Mouse (Mus musculus): ENCODE measurements around the gene Hepacam2. TPM values are rescaled to one million over a fixed set of nuclear protein-coding genes. Genes with fewer than 3 reads are reported as not detected.

Gene Hepacam2
- polyA plus RNA-seq, 1 experiment from 2014 or later, result 25.4 TPM

DNA sequence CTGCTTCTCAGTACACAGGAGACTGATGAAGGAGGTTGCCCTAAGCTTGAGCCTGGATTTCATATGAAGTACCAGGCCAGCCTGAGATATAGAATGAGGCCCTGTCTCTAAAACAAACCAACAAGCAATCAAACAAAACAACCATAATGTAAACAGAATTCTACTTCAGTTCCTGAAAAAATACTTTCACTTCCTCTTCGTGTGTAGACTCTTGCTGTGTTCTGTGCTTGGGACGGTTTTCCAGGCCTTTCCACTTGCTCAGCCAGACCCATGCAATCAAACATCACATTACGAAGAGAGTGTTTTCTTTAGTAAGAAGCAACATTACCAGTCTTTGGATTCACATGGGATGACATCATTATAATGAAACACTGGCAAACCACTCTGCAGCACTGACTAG is 16.4 kb downstream of the Hepacam2 start:
- H3K27ac ChIP-seq (ENCODE audit: low read length), result no peak overlapping the region
- H3K36me3 ChIP-seq (ENCODE audit: control insufficient read depth, insufficient read depth, low read length), result no peaks in the 10 kb centered on the region
- no peak overlapping the region for H3K9ac ChIP-seq (ENCODE audit: low read depth, low read length)
- H3K4me1 ChIP-seq (ENCODE audit: control insufficient read depth, insufficient read depth, low read length), result peaks cover 3% of the 10 kb centered on the region; the same call in 1 of the 2 replicates
- no peaks in the 10 kb centered on the region for H3K9me3 ChIP-seq (ENCODE audit: control insufficient read depth, low read length)
- no peaks in the 10 kb centered on the region for H3K27me3 ChIP-seq (replicated peaks; ENCODE audit: control insufficient read depth, insufficient read depth, low read length)
- H3K4me3 ChIP-seq (ENCODE audit: low read length), result no peak overlapping the region
- H3K4me2 ChIP-seq (ENCODE audit: low read depth, low read length), result no peak overlapping the region
- ATAC-seq, result no peak
- 70% methylated on average over 3 of the region's 3 CpGs for WGBS

DNA sequence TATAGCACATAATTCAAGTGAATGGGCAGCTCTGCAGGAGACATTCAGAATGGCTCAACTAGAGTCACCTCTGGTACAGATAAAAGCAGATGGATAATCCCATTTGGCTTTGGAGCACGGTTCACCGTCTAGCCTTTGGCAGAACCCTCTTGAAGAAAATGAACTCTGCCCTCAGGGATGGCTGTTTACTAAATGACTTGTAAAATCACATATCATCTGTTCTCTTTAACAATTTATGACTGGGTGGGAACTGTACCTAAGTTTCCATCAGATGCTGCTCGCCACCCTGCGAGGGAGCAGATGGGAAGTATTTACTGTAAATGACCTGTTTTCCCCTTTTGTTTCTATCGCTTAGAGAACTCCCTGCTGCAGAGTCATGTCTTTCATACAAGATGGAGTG is 18.2 kb downstream of the Hepacam2 start:
- peaks cover 3% of the 10 kb centered on the region; the same call in 1 of the 2 replicates for H3K4me1 ChIP-seq (ENCODE audit: control insufficient read depth, insufficient read depth, low read length)
- H3K4me2 ChIP-seq (ENCODE audit: low read depth, low read length), result no peak overlapping the region
- no peak overlapping the region for H3K4me3 ChIP-seq (ENCODE audit: low read length)
- H3K36me3 ChIP-seq (ENCODE audit: control insufficient read depth, insufficient read depth, low read length), result no peaks in the 10 kb centered on the region
- peak; percentile 64; the same call in 1 of the 2 replicates for ATAC-seq
- H3K9ac ChIP-seq (ENCODE audit: low read depth, low read length), result no peak overlapping the region
- no peaks in the 10 kb centered on the region for H3K27me3 ChIP-seq (replicated peaks; ENCODE audit: control insufficient read depth, insufficient read depth, low read length)
- H3K27ac ChIP-seq (ENCODE audit: low read length), result no peak overlapping the region
- 46% methylated on average over 5 of the region's 5 CpGs for WGBS
- H3K9me3 ChIP-seq (ENCODE audit: control insufficient read depth, low read length), result no peaks in the 10 kb centered on the region

DNA sequence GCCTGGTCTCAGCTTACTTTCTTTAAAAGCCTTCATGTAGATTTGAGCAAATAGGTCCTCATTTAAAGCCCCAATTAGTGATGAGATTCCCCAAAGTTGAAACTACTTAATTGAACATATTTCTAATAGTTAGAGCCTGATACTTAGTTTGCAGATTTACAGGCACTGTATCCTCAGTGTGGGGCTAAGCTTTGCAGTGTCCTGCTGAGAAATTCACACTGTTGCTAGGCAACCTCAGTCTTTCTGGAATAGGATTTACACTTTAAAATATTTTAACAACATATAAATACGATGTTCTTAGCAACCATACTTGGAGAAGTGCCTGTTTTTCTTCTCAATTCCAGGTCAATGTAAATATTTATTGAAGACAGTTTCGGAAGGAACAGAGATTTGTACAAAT is 21.8 kb downstream of the Hepacam2 start:
- Histone ChIP-seq H3K4me2 (ENCODE audit: low read depth, low read length) (no peak overlapping the region), H3K9me3 (ENCODE audit: control insufficient read depth, low read length) (no peaks in the 10 kb centered on the region), H3K9ac (ENCODE audit: low read depth, low read length) (no peak overlapping the region), H3K36me3 (ENCODE audit: control insufficient read depth, insufficient read depth, low read length) (no peaks in the 10 kb centered on the region), H3K4me3 (ENCODE audit: low read length) (no peak overlapping the region), H3K27ac (ENCODE audit: low read length) (no peak overlapping the region), H3K4me1 (ENCODE audit: control insufficient read depth, insufficient read depth, low read length) (peaks cover 3% of the 10 kb centered on the region; the same call in 1 of the 2 replicates), H3K27me3 (replicated peaks; ENCODE audit: control insufficient read depth, insufficient read depth, low read length) (no peaks in the 10 kb centered on the region)
- ATAC-seq, result no peak
- 41% methylated on average over 2 of the region's 2 CpGs for WGBS

- Histone ChIP-seq H3K4me2 (ENCODE audit: low read depth, low read length) (no peak overlapping the region), H3K27ac (ENCODE audit: low read length) (no peak overlapping the region), H3K4me3 (ENCODE audit: low read length) (no peak overlapping the region), H3K9me3 (ENCODE audit: control insufficient read depth, low read length) (no peaks in the 10 kb centered on the region), H3K36me3 (ENCODE audit: control insufficient read depth, insufficient read depth, low read length) (no peaks in the 10 kb centered on the region), H3K4me1 (ENCODE audit: control insufficient read depth, insufficient read depth, low read length) (no peaks in the 10 kb centered on the region), H3K27me3 (replicated peaks; ENCODE audit: control insufficient read depth, insufficient read depth, low read length) (no peaks in the 10 kb centered on the region), H3K9ac (ENCODE audit: low read depth, low read length) (no peak overlapping the region)
- WGBS, result 49% methylated on average over 2 of the region's 2 CpGs
- ATAC-seq, result peak; percentile 74
Measured at GRCm38 (mm10) chr6:3470706-3471105, 27.4 kb downstream of the Hepacam2 start.

DNA sequence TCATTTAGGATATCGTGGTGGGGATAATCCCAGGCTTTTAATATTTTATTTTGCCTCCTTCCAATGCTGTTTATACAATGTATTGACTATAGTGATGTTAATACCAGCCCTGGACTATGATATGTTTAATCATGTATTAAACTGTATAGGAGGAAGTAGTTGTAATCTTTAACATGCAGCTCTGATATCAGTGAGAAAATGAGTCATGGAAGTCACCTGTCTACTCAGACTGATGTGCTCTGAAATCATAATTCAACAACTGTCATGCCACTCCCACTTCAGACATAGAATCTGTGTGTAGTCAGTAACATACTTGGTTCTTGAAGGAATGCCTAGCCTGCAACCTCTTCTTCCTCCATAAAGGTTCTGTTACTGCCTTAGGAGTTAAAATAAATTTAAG is 29.5 kb downstream of the Hepacam2 start:
- WGBS, result 31% methylated on average over 1 of the region's 1 CpGs
- peak; percentile 74 for ATAC-seq

GRCm38 (mm10) chr6:3463594-3463993 is 34.5 kb downstream of the Hepacam2 start:
- H3K4me3 ChIP-seq (ENCODE audit: low read length), result no peak overlapping the region
- no peak overlapping the region for H3K27ac ChIP-seq (ENCODE audit: low read length)
- WGBS, result 77% methylated on average over 2 of the region's 2 CpGs
- no peak overlapping the region for H3K9ac ChIP-seq (ENCODE audit: low read depth, low read length)
- no peak for ATAC-seq
- H3K4me2 ChIP-seq (ENCODE audit: low read depth, low read length), result no peak overlapping the region
- H3K9me3 ChIP-seq (ENCODE audit: control insufficient read depth, low read length), result no peaks in the 10 kb centered on the region
- H3K4me1 ChIP-seq (ENCODE audit: control insufficient read depth, insufficient read depth, low read length), result no peaks in the 10 kb centered on the region
- no peaks in the 10 kb centered on the region for H3K27me3 ChIP-seq (replicated peaks; ENCODE audit: control insufficient read depth, insufficient read depth, low read length)
- no peaks in the 10 kb centered on the region for H3K36me3 ChIP-seq (ENCODE audit: control insufficient read depth, insufficient read depth, low read length)

More for the DNA sequence above, 29.5 kb downstream of the Hepacam2 start:
- Histone ChIP-seq H3K27ac (ENCODE audit: low read length) (no peak overlapping the region), H3K4me2 (ENCODE audit: low read depth, low read length) (no peak overlapping the region), H3K9me3 (ENCODE audit: control insufficient read depth, low read length) (no peaks in the 10 kb centered on the region), H3K27me3 (replicated peaks; ENCODE audit: control insufficient read depth, insufficient read depth, low read length) (no peaks in the 10 kb centered on the region), H3K36me3 (ENCODE audit: control insufficient read depth, insufficient read depth, low read length) (no peaks in the 10 kb centered on the region), H3K9ac (ENCODE audit: low read depth, low read length) (no peak overlapping the region), H3K4me3 (ENCODE audit: low read length) (no peak overlapping the region), H3K4me1 (ENCODE audit: control insufficient read depth, insufficient read depth, low read length) (no peaks in the 10 kb centered on the region)

DNA sequence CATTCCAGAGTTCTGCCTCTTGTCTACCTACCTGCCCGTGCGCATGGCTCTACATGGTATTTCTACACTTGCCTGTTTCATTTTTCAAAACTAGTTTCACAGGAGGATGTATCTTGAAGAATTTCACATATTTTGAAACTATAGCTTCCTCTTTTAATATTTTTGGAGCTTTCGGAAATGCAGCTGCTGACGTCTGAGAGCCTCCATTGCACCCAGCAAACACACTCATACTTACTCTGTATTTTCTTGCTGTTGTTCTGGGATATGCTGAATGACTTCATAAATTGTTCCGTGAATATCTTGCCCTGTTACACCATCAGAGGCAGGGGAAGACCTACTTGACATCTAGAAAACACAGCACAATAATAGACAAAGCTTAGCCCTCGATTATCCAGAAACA is 35.1 kb downstream of the Hepacam2 start:
- Histone ChIP-seq H3K36me3 (ENCODE audit: control insufficient read depth, insufficient read depth, low read length) (no peaks in the 10 kb centered on the region), H3K27me3 (replicated peaks; ENCODE audit: control insufficient read depth, insufficient read depth, low read length) (no peaks in the 10 kb centered on the region), H3K9me3 (ENCODE audit: control insufficient read depth, low read length) (no peaks in the 10 kb centered on the region), H3K4me2 (ENCODE audit: low read depth, low read length) (no peak overlapping the region), H3K4me1 (ENCODE audit: control insufficient read depth, insufficient read depth, low read length) (no peaks in the 10 kb centered on the region), H3K4me3 (ENCODE audit: low read length) (no peak overlapping the region), H3K27ac (ENCODE audit: low read length) (no peak overlapping the region), H3K9ac (ENCODE audit: low read depth, low read length) (no peak overlapping the region)
- 74% methylated on average over 6 of the region's 6 CpGs for WGBS
- no peak for ATAC-seq

GRCm38 (mm10) chr6:3455944-3456536 is 42.1 kb downstream of the Hepacam2 start:
- Histone ChIP-seq H3K4me1 (ENCODE audit: control insufficient read depth, insufficient read depth, low read length) (no peaks in the 10 kb centered on the region), H3K9ac (ENCODE audit: low read depth, low read length) (no peak overlapping the region), H3K4me3 (ENCODE audit: low read length) (no peak overlapping the region), H3K27ac (ENCODE audit: low read length) (no peak overlapping the region), H3K9me3 (ENCODE audit: control insufficient read depth, low read length) (no peaks in the 10 kb centered on the region), H3K27me3 (replicated peaks; ENCODE audit: control insufficient read depth, insufficient read depth, low read length) (no peaks in the 10 kb centered on the region), H3K4me2 (ENCODE audit: low read depth, low read length) (no peak overlapping the region), H3K36me3 (ENCODE audit: control insufficient read depth, insufficient read depth, low read length) (no peaks in the 10 kb centered on the region)
- ATAC-seq, result no peak
- 66% methylated on average over 11 of the region's 11 CpGs for WGBS

GRCm38 (mm10) chr6:3454421-3454820 is 43.7 kb downstream of the Hepacam2 start:
- no peak for ATAC-seq
- Histone ChIP-seq H3K27ac (ENCODE audit: low read length) (no peak overlapping the region), H3K4me3 (ENCODE audit: low read length) (no peak overlapping the region), H3K4me2 (ENCODE audit: low read depth, low read length) (no peak overlapping the region), H3K27me3 (replicated peaks; ENCODE audit: control insufficient read depth, insufficient read depth, low read length) (no peaks in the 10 kb centered on the region), H3K9ac (ENCODE audit: low read depth, low read length) (no peak overlapping the region), H3K36me3 (ENCODE audit: control insufficient read depth, insufficient read depth, low read length) (no peaks in the 10 kb centered on the region), H3K9me3 (ENCODE audit: control insufficient read depth, low read length) (no peaks in the 10 kb centered on the region), H3K4me1 (ENCODE audit: control insufficient read depth, insufficient read depth, low read length) (no peaks in the 10 kb centered on the region)
- 45% methylated on average over 5 of the region's 5 CpGs for WGBS

- Histone ChIP-seq H3K4me1 (ENCODE audit: control insufficient read depth, insufficient read depth, low read length) (no peaks in the 10 kb centered on the region), H3K27me3 (replicated peaks; ENCODE audit: control insufficient read depth, insufficient read depth, low read length) (no peaks in the 10 kb centered on the region), H3K9me3 (ENCODE audit: control insufficient read depth, low read length) (no peaks in the 10 kb centered on the region), H3K4me2 (ENCODE audit: low read depth, low read length) (no peak overlapping the region), H3K9ac (ENCODE audit: low read depth, low read length) (no peak overlapping the region), H3K4me3 (ENCODE audit: low read length) (no peak overlapping the region), H3K27ac (ENCODE audit: low read length) (no peak overlapping the region), H3K36me3 (ENCODE audit: control insufficient read depth, insufficient read depth, low read length) (no peaks in the 10 kb centered on the region)
- WGBS, result 5% methylated on average over 5 of the region's 5 CpGs
- peak; percentile 69 for ATAC-seq
Measured at GRCm38 (mm10) chr6:3447404-3447803, 50.7 kb downstream of the Hepacam2 start.

Measured in intestine, embryonic 16.5 days (tissue).